Mouse (Mus musculus): Measurements from ENCODE around the gene Cnr1. TPM values are rescaled to one million over a fixed set of nuclear protein-coding genes. Genes with fewer than 3 reads are reported as not detected.

The Cnr1 gene
- total RNA-seq (2021), result under 1 TPM; 0.07 to 0.22 TPM
- long read RNA-seq, experiment 1, result 0 reads
- long read RNA-seq, experiment 2, result 0 reads

DNA sequence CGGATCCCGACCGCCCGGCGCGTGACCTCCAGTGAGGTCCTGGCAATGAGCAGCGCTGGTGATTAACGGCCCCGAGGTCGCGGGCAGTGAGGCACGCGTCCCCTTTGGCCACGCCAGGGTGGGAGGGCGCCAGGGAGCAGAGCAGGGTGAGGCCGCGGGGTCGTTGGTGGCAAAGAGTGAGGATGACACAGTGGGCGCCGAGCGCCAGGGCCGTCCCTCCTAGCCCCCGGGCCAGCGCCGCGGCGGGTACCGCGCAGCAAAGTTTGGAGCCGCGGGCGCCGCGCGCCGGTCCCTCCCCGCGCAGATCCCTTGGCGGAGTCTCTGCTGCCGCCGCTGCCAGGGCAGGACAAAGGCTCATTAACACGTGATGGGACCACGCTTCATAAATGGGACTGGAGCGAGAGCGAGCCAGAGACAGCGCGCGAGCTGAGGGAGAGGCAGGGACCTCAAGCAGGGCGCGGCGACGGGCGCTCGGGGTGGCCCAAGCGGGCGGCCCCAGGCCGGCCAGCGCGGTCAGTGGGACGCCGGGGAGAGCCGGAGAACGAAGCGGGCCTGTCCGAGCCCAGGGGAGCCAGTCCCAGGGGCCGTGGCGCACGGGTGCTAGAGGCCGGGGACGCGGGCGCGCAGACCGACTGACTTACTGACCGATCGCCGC lies at the start of gene Cnr1:
Gene Cnr1, plus strand, starts transcription at position 360 of the 655 bp plus-strand sequence.
- intact Hi-C loops (cut with DNase I), result no loop called here

DNA sequence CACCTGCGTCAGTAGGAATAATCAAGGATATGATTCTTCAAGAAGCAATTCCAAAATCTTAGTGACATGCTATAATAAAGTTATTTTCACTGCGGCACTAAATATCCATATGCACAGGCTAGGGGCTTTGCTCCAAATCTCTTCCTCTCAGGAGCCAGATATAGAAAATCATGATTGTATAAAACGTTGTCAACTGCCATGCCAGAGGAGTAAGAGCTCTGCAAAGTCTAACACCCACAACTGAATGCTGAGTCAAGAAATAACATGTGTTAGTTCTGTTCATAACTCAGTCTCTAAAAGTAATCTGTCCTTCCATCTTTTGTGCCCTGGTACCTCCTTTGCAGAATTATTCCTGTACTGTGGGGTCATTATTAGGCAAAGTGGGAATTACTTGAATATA lies 44.4 kb upstream of the Cnr1 start:
- no peak for DNase-seq
- intact Hi-C loops (cut with DNase I), result no loop called here

More for the DNA sequence above, at the start of gene Cnr1:
- DNase-seq, result peak; percentile 68 to 69

DNA sequence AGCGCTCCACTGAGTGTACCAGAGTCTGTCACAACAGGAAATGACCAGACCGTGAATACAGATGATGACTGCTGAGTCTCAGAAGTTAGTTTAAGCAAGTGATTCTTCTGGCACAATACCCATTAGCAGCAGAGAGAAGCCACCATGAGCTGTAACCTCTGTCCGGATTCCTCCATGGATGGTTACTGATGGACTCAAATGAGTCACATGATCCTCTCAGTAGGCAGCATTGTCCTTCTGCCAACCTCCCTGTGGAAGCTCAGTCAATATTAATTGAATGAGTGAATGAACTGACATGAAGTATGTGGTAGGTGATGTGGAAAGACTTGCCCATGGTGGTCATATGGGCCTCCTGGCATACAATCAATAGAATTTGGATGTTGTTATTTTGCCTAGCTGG lies 38.4 kb upstream of the Cnr1 start:
- intact Hi-C loops (cut with DNase I), result no loop called here
- DNase-seq, result no peak

DNA sequence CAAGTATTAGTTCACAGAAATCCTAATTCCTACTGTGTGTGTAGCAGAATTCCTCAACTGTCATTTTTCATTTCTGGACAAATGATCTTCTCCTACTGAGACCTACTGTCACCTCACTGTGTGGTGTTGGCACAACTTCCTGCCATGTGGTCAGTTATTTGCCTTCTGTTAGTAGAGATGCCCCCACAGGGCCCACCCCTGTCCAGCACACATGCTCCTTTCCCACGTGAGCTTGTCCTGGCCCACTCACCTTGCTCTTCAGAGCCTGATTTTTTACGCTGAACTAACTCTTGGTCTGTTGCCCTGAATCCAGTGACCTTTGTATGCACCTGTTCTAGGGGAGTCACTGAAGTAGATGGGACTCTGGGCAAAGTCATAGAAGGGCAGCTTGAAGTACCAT lies 34.4 kb upstream of the Cnr1 start:
- intact Hi-C loops (cut with DNase I), result no loop called here
- DNase-seq, result no peak

DNA sequence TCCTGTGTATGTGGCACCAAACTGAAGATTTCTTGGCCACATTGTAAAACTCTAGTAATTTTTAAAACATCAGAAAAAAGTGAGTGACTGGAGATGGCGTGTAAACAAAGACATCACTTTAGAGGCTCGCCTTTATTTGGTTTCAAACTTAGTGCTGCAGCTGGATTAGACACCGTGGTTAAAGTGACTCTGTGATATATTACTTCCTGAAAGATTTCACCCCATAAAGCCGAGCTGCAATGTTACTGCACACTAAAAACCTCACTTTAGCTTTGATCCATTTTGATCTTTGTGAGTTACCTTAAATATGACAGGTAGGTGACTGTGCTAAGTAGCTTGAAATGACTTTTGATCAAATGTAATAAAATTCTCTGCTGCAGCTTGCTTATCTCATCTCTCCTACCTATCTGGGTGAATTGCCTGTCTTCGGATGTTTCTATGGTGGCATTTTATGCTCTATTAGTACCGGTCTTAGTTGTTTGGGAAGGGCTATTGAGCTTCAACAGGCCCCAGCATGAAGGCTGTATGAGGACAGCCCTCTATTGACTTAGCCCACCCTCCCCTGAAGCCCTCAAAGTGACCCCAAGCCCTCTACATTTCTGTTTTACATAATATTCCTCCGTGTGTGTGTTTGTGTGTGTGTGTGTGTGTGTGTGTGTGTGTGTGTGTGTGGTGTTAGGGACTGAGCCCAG lies 32.1 kb upstream of the Cnr1 start:
- intact Hi-C loops (cut with DNase I), result no loop called here
- no peak for DNase-seq

DNA sequence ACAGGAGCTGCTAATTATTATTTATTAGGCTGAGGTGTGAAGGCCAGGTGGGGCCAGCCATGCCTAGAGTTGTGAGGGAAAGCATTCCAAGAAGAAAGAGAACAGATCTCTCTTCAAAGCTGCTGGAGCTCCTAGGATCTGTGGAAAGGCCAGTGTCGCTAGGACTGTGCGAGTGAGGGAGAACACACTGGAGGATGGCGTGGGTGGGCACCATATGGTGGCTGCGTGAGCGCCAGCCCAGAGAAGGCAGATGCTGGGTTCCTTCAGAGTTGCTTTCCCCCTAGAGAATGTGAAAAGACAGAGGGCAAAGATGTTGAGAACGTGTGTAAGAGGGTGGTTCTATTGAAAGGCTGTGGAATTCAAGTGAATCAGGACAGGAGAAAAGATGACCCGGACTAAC lies 30.6 kb upstream of the Cnr1 start:
- intact Hi-C loops (cut with DNase I), result no loop called here
- no peak for DNase-seq

DNA sequence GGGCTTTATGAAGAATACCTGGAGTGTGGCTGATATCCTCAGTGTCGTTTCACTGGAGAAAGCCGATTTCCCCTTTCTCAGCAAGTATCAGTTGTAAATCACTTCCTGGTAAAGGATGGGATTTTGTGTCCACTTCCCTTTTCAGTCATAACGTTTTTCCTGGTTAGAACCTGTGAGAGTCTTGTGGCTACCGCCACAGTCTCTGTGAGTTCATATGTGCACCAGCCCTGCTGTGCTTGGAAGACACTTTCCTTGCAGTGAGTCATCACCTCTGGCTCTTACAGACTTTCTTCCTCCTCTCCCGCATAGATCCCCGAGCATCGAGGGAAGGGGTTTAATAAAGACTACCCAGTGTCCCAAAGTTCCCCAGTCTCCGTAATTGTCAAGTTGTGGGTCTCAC lies 29.3 kb upstream of the Cnr1 start:
- intact Hi-C loops (cut with DNase I), result no loop called here
- no peak for DNase-seq

DNA sequence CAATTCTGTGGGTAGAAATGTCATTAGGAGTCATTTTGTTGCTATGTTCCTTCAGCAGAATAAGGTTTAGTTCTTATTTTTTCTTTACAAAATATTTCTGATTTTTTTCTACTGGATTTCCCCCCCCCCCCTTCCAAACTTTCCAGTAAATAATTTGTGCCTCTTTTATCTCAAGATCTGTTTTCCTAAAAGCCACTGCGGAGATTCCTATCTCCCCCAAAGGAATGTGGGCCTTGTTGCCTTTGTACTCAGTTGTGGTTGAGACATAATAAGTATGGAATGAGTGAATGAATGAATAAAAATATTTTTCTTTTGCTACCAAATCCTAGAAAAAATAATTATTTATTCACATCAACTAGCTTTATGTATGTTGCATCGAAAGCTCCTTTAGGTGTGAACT lies 28.9 kb upstream of the Cnr1 start:
- no peak for DNase-seq
- intact Hi-C loops (cut with DNase I), result no loop called here

DNA sequence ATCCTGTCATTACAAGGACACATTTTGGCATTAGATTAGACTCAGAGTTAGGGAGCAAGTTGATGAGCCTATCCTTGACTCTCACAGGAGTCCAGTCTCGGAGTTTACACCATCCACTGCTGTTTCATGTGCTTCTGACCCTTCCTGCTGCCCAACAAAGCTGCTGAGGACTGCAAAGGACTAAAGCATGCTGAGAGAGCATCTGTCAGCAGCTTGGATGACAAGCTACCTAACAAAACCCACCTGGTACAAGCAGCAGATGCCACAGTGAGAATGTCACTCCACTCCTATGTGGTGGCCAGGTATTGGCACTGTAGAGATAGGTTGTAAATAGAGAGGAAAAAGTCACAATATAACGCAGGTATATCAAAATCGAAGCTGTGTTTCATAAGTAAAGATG lies 22.7 kb upstream of the Cnr1 start:
- DNase-seq, result no peak
- intact Hi-C loops (cut with DNase I), result no loop called here

DNA sequence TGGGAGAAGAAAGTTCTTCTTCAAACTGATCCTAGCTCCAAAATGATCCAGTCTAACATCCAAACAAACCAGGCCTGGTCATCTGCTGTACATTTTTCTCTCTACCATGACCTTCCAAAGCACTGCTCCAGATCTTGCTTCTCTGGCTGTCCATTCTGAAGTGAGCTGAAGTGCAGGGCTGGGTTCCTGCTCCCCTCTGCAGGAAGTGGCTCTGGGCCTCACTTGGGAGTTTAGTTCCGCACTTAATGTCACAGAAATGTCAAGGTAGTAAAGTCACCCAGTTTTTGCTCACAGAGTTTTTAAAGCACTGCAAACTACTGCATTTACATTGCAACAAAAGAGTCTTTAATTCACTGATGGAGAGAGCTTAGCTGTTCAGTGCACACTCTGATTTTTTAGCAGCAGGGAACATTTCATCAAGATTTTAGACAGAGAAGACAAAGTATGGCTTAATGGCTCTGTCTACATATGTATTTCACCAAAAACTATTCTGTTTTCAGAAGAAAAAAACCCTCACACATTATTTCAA lies 20.5 kb upstream of the Cnr1 start:
- intact Hi-C loops (cut with DNase I), result no loop called here
- DNase-seq, result no peak

DNA sequence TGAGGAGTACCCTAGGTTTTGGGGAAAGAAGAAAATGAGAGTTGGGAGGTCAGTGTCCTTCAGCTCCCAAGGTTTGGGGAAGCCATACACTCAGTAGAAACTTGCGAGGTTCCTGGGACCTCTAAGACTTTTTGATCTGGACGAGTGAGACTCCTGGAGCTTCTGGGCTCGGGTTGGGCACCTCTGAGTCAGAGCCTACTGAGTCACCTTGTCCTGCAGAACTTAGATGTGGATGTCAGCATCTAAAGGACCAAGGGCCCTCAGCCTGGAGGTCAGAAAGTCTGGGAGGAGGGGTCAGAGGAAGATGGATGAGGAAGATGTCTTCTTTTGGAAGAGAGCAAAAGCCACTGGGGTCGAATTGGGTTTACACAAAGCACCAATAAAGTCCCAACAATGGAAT lies 19.6 kb upstream of the Cnr1 start:
- intact Hi-C loops (cut with DNase I), result no loop called here
- DNase-seq, result no peak

DNA sequence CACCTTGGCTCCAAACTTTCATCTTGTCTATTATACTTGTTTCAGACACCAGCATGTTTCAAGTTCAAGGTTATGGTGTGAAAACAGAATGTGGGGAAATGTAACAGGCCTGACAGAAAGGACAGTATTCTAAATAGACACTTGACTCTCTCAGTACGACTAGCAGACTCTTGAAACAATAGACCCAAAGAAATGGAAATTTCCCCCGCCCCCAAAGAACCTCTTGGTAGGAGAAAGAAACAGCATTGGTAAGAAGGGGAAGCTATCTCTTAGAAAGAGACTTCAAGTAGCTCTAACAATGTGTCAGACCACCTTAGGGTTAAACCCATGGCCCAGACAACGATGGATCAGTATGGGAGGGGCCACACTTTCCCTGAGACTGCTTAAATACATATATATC lies 15.6 kb upstream of the Cnr1 start:
- intact Hi-C loops (cut with DNase I), result no loop called here
- no peak for DNase-seq

DNA sequence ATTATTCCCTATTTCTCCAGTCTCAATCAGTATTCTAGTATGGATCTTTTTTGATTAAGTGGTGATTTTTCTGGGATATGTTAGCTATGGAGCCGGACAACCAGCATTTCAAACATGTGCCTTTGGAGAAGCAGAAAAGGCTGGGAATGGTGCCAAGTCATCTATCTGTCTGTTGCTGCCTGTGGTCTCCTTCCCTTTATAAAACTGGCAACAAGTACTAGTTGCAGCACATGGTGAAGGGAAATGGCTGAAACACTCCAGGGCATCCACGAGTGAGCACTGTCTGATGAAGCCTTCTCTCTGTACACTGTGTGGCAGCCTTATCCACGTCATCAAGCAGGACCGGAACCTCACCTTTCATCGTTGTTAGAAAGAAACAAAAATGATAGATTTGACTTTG lies 8.7 kb upstream of the Cnr1 start:
- intact Hi-C loops (cut with DNase I), result no loop called here
- DNase-seq, result no peak

DNA sequence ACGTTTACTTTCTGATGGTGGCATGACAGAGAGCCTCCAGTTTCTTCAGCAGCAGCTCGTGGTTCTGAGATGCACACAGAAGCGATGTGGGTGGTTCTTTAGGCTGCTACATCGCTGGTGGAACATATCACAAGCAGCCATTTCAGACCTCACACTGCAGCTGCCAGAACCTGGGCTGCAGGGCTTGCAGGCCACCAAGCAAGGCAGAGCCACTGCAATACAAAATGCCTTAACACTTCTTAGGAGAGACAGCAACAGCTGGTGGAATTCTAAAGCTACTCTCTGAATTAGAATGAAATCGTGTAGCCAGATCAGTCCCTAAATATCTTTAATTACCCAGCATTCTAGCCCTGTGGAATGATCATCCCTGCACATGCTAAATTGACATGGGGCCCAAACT lies 3.6 kb upstream of the Cnr1 start:
- no peak for DNase-seq
- intact Hi-C loops (cut with DNase I), result no loop called here

DNA sequence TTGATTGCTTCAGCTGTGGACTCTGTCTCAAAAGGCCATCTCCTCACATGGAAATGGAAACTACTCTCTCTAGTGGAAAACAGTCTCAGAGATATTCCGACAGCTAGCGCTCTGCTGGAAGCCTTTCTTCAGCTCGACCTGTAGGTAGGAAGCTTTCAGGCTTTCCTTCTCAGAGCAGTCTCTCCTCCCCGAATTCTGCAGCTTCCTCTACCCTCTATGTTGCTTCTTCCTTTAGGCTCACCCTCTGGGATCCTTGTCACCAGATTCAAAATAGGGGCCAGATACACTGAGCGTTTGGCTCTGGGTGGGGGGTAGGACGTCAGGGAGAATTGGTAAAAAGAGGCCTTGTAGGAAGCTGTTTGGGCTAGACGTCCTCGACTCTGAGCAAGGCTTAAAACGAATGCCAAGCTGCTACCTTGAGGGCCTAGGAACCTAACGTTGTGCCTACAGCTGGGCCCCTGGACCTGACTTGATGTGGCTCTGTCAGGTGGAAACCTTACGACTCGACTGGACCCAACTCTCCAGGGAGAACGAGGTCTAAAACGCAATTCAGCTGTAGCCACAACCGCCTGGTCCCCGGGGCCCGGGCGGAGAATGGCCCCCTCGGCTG lies 1.1 kb upstream of the Cnr1 start:
- DNase-seq, result no peak
- intact Hi-C loops (cut with DNase I), result no loop called here

DNA sequence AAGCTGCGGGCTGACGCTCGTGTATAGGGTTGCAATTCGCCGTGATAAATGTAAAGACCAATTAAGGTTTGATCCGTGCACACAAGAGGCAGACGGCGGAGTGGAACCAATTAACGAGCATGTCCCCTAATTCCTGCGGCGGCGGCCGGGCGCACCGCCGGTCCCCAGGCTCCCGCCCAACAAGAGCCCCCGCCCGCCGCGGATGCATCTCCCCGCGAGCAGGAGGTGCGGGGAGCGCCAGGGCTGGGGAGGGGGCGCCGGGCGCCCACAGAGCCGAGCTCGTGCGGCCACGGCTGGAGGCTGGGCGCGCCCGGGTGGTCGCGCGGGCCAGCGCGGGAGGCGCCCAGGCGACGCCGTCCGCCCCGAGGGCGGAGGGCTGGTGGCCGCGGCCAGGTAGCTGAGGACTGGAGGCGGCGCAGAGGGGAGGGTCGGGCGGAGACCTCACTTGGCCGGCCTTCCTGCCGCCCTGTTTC lies 596 bp upstream of the Cnr1 start:
- intact Hi-C loops (cut with DNase I), result no loop called here
- DNase-seq, result peak in 1 of 2 experiments; percentile 1

DNA sequence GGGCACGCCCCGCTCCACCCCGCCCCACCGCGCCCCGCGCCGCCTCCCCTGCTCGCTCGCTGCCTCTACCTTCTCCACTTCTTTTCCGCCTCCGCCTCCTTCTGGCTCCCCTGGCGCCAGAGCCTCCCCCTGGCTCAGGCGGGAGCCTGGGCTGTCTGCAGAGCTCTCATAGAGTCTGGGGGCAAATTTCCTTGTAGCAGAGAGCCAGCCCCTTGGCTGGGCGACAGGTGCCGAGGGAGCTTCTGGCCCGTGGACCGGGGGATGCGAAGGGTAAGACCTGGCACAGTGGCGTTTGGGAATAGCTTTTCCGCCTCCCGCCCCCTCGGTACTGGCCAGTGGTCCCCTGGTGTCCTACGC lies 474 bp downstream of the Cnr1 start:
- DNase-seq, result peak in 1 of 2 experiments; percentile 2
- intact Hi-C loops (cut with DNase I), result no loop called here

DNA sequence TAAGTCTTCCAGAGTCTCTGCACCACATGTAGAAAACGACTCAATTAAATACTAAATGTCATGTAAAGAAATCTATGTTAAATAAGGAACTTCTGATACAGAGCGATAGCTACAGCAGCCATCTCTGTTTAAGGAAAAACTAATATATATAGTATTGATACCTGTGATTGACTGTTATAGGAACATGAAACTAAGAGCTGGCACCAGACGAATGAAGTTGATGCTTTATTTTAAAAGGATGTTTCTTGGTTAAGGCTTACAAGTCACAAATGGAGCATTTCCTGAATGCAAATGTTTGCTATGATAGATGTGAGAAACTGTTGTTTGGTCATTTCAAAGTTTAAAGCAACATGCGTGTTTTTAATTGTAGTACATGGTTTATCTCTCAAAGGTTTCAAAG lies 1.1 kb downstream of the Cnr1 start:
- no peak for DNase-seq
- intact Hi-C loops (cut with DNase I), result no loop called here

DNA sequence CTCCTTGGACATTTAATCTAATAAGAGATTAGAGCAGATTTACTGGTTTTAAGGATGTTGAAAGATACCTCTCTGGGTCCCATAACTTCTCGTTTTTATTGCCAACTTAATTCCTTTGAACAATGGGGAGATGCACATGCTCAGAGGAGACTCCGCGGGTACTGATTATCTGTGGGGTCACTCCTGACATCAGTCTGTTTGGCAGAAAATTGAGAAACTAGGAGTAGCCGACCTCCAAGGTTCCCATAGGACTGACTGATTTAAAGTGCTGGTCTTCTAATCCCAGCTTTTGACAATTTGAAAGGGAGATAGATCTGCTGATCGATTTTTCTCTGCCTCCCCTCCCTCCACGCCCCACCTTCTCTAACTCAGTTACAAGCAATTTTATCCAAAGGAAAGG lies 1.6 kb downstream of the Cnr1 start:
- no peak for DNase-seq
- intact Hi-C loops (cut with DNase I), result no loop called here

DNA sequence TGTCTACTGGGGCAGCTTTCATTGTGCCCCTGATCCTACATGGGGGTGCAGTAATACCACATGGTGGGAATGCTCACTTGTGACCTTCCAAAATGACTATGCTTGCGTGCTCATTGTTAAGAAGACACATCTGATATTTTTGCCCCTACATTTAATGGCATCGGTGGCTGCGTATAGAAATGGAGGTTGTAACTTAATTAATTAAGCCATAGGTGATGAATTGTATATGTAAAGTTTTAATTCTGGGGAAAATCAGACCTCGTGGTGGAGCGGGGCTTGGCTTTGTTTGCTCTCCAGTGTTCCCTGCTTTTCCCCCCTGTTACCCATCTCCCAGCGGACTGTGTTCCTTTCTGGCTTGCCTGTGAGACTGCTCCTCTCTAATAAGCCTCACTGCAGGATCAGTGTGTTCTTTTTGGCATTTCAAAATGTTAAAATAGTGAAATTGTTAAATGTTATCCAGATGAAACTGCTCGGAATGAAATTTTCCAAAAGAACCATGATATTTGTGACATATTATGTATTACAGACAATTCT lies 2.4 kb downstream of the Cnr1 start:
- intact Hi-C loops (cut with DNase I), result no loop called here

DNA sequence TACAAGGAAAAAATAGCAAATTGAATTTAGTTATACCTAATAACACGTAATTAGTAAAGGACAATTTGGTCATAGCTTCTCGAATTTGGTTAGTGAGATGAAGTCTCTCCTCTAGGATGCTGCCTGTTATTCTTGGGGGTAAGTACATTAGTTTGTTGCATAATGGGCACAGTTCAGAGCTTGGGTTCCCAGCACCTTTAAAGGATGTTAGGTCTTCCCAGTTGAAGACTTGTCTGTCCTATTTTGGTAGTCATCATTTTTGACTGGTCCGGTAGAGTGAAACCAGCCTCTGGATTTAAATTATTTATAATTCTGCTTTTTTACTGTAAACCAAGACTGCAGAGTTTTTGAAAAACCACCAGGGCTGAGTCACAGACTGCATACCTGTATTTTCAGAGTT lies 3.3 kb downstream of the Cnr1 start:
- no peak for DNase-seq
- intact Hi-C loops (cut with DNase I), result no loop called here

More for the DNA sequence above, 2.4 kb downstream of the Cnr1 start:
- no peak for DNase-seq

DNA sequence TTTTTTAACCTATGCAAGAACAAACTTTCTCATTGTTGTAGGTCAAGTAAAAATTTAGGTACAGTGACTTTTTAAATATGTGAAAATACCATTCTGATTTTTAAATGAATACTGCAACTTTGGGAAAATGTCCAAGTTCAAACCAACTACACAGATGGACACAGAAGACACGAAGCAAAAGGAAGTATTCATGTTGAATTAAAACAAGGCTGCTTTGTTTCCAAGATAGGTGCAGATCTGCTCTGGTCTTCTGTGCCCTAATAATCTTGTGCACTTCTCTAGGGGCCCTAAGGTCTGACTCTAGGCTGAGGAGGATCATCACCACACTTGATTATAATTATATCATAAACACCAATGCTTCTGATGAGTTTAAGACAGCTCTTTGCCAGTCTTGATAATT lies 4.1 kb downstream of the Cnr1 start:
- intact Hi-C loops (cut with DNase I), result no loop called here
- DNase-seq, result no peak

All from heart, postnatal 14 days (tissue).